In genomic region chr9:121381678-121382297, GRCm38 (mm10) we compare ENCODE assay signal across 15 mouse cellular contexts.
DNase-seq lines count a peak whose midpoint lies in the region; ATAC-seq and TF ChIP-seq lines count a peak whose summit lies in the region.
"Had no signal": no experiment of that assay in that cellular context is flagged by ENCODE, and none has a peak within 500 bp of the region (broad histone marks: within the 10 kb centered on the region; RNA-seq: fewer than 3 reads in every experiment).

No protein-coding gene starts in this region.

- TF ChIP-seq CTCF in intestine, postnatal 0 days (IDR thresholded peaks at IDR 0.05; ENCODE audit: low read depth) = no peak
- no peak for TF ChIP-seq CTCF in testis, adult 2 months (IDR thresholded peaks at IDR 0.05; ENCODE audit: control insufficient read depth, insufficient read depth, insufficient replicate concordance, low read depth, low read length)

- peaks cover 32% of the 10 kb centered on the region for H3K4me1 ChIP-seq in heart, embryonic 10.5 days
- peaks cover 15% of the 10 kb centered on the region; the same call in 1 of the 2 replicates for H3K4me1 ChIP-seq in intestine, postnatal 0 days (replicated peaks; ENCODE audit: control insufficient read depth, insufficient read depth, low read length)
- H3K4me1 ChIP-seq in intestine, embryonic 15.5 days (replicated peaks) = peaks cover 19% of the 10 kb centered on the region
- peaks cover 10% of the 10 kb centered on the region for H3K4me1 ChIP-seq in testis, adult 2 months (ENCODE audit: control insufficient read depth, insufficient read depth, low read length)

- H3K9ac ChIP-seq in intestine, postnatal 0 days (ENCODE audit: low read depth, low read length) = no peak overlapping the region
- no peak overlapping the region for H3K9ac ChIP-seq in intestine, embryonic 15.5 days
- H3K9ac ChIP-seq: embryonic facial prominence, embryonic 15.5 days; limb, embryonic 12.5 days; lung, embryonic 14.5 days had no signal

- DNase-seq in heart, embryonic 10.5 days (ENCODE audit: low spot score) = no peak
- no peak for DNase-seq in heart, adult 11 months
- no peak for DNase-seq in testis, postnatal 10 days (ENCODE audit: low spot score)
- no peak for DNase-seq in urinary bladder, postnatal 14 days (ENCODE audit: low spot score)
- DNase-seq in ovary, postnatal 36 days (ENCODE audit: low spot score) = no peak
- DNase-seq: lung, embryonic 14.5 days; thymus, postnatal 36 days had no signal

- no peak for TF ChIP-seq POLR2A in testis, adult 2 months (IDR thresholded peaks at IDR 0.05; ENCODE audit: control insufficient read depth, low read depth, low read length)

- WGBS in heart, embryonic 10.5 days = 56% methylated on average over 17 of the region's 17 CpGs
- WGBS in intestine, postnatal 0 days = 71% methylated on average over 17 of the region's 17 CpGs
- WGBS in intestine, embryonic 15.5 days = 77% methylated on average over 17 of the region's 17 CpGs

- H3K36me3 ChIP-seq in heart, embryonic 10.5 days = peaks cover 5% of the 10 kb centered on the region; the same call in 1 of the 2 replicates
- H3K36me3 ChIP-seq in intestine, postnatal 0 days (ENCODE audit: control insufficient read depth, insufficient read depth) = no peaks in the 10 kb centered on the region; the same call in 1 of the 2 replicates
- H3K36me3 ChIP-seq in intestine, embryonic 15.5 days = no peaks in the 10 kb centered on the region
- no peaks in the 10 kb centered on the region for H3K36me3 ChIP-seq in testis, adult 2 months (ENCODE audit: control insufficient read depth, insufficient read depth, low read length)
- H3K36me3 ChIP-seq: embryonic facial prominence, embryonic 15.5 days; limb, embryonic 12.5 days had no signal

- ATAC-seq in intestine, postnatal 0 days = no peak
- ATAC-seq in intestine, embryonic 15.5 days = no peak
- ATAC-seq: CD4-positive, CD25-positive, alpha-beta regulatory T cell, adult 4 months; Patski had no signal

- no peaks in the 10 kb centered on the region for H3K27me3 ChIP-seq in heart, embryonic 10.5 days (ENCODE audit: insufficient read depth, poor library complexity, severe bottlenecking)
- H3K27me3 ChIP-seq in intestine, postnatal 0 days (replicated peaks; ENCODE audit: control insufficient read depth, insufficient read depth, low read length) = no peaks in the 10 kb centered on the region
- H3K27me3 ChIP-seq in intestine, embryonic 15.5 days (replicated peaks) = no peaks in the 10 kb centered on the region
- H3K27me3 ChIP-seq in testis, adult 2 months (ENCODE audit: control insufficient read depth, insufficient read depth, low read length) = no peaks in the 10 kb centered on the region
- H3K27me3 ChIP-seq: embryonic facial prominence, embryonic 15.5 days; limb, embryonic 12.5 days; Patski had no signal

- no peak overlapping the region for H3K4me3 ChIP-seq in heart, embryonic 10.5 days
- no peak overlapping the region for H3K4me3 ChIP-seq in intestine, postnatal 0 days (ENCODE audit: low read depth, low read length)
- no peak overlapping the region for H3K4me3 ChIP-seq in intestine, embryonic 15.5 days (replicated peaks)
- no peak overlapping the region for H3K4me3 ChIP-seq in testis, adult 2 months (ENCODE audit: control insufficient read depth, low read depth, low read length)
- H3K4me3 ChIP-seq: embryonic facial prominence, embryonic 15.5 days; limb, embryonic 12.5 days; midbrain, embryonic 10.5 days had no signal

- H3K9me3 ChIP-seq in heart, embryonic 10.5 days = no peaks in the 10 kb centered on the region
- H3K9me3 ChIP-seq in intestine, postnatal 0 days (ENCODE audit: control insufficient read depth) = no peaks in the 10 kb centered on the region
- H3K9me3 ChIP-seq in intestine, embryonic 15.5 days = no peaks in the 10 kb centered on the region
- H3K9me3 ChIP-seq: embryonic facial prominence, embryonic 15.5 days; limb, embryonic 12.5 days; midbrain, embryonic 10.5 days had no signal

- 0 out of 2 replicates have a peak overlapping the region, but pooled peaks have one; percentile 17 for H3K27ac ChIP-seq in heart, embryonic 10.5 days
- H3K27ac ChIP-seq in intestine, postnatal 0 days (ENCODE audit: low read depth, low read length) = no peak overlapping the region
- H3K27ac ChIP-seq in intestine, embryonic 15.5 days = no peak overlapping the region
- 0 out of 2 replicates have a peak overlapping the region, but pooled peaks have one; percentile 0 for H3K27ac ChIP-seq in testis, adult 2 months (ENCODE audit: control insufficient read depth, insufficient read depth, low read depth, low read length)
- H3K27ac ChIP-seq: embryonic facial prominence, embryonic 15.5 days; limb, embryonic 12.5 days; midbrain, embryonic 10.5 days had no signal

- H3K4me2 ChIP-seq in intestine, postnatal 0 days (replicated peaks; ENCODE audit: low read depth) = peak overlapping the region; percentile 30; the same call in 1 of the 2 replicates
- no peak overlapping the region for H3K4me2 ChIP-seq in intestine, embryonic 15.5 days (replicated peaks)
- H3K4me2 ChIP-seq: embryonic facial prominence, embryonic 15.5 days; limb, embryonic 12.5 days; lung, embryonic 14.5 days had no signal

Comparison
In these comparisons a context has a peak if more than half of its experiments do, and no peak if none do; other contexts are left out.
1. H3K27ac ChIP-seq: peak in heart, embryonic 10.5 days (single experiment) and testis, adult 2 months (single experiment); none in intestine, postnatal 0 days (single experiment) and intestine, embryonic 15.5 days (single experiment).